Mouse (Mus musculus) forebrain, embryonic 11.5 days (tissue): ENCODE results near the gene Scyl1. TPM values are rescaled to one million over a fixed set of nuclear protein-coding genes. Genes with fewer than 3 reads are reported as not detected.
A peak's percentile ranks its signal among the peaks of the same experiment; 100 is the strongest.
"Not testable (repeated sequence)": the region's sequence is repeated elsewhere in the genome, so short reads cannot be mapped to it uniquely, and the experiment has no call there.

Source experiments
- ATAC-seq: fragments of 200-750 bp; cut with Nextera tagmentation; replicated peaks from 2 replicates; pipeline ENCODE4 v1.8.0; 2017; ENCODE audit warnings: moderate TSS enrichment; ENCODE audit not compliant: low FRiP score
- DNase-seq: peaks from one replicate; pipeline ENCODE4 v3.0.0-alpha.2; 2017; ENCODE audit warnings: low spot score
- H3K27ac ChIP-seq: fragments of 300-500 bp; sonication (generic); 2 replicates; pipeline ENCODE4 v1.5.1; 2014; ENCODE audit warnings: low read depth, low read length
- H3K27me3 ChIP-seq: fragments of 300-500 bp; sonication (generic); 2 replicates; pipeline ENCODE4 v1.6.1; 2014; ENCODE audit warnings: mild to moderate bottlenecking, low read length, mixed read lengths; ENCODE audit not compliant: control insufficient read depth, insufficient read depth
- H3K36me3 ChIP-seq: fragments of 300-500 bp; sonication (generic); 2 replicates; pipeline ENCODE4 v1.6.1; 2014; ENCODE audit warnings: mild to moderate bottlenecking, low read length, moderate library complexity, mixed read lengths; ENCODE audit not compliant: control insufficient read depth, insufficient read depth
- H3K4me1 ChIP-seq: fragments of 300-500 bp; sonication (generic); replicated peaks from 2 replicates; pipeline ENCODE4 v1.6.1; 2014; ENCODE audit warnings: low read length, mixed read lengths; ENCODE audit not compliant: control insufficient read depth, insufficient read depth
- H3K4me2 ChIP-seq: fragments of 300-500 bp; sonication (generic); 2 replicates; pipeline ENCODE4 v1.6.1; 2014; ENCODE audit warnings: low read depth, mild to moderate bottlenecking, low read length, moderate library complexity, mixed read lengths; ENCODE audit not compliant: severe bottlenecking
- H3K4me3 ChIP-seq: fragments of 300-500 bp; sonication (generic); 2 replicates; pipeline ENCODE4 v1.5.1; 2014; ENCODE audit warnings: low read depth, low read length
- H3K9ac ChIP-seq: fragments of 300-500 bp; sonication (generic); 2 replicates; pipeline ENCODE4 v1.6.1; 2014; ENCODE audit warnings: low read length
- H3K9me3 ChIP-seq: fragments of 300-500 bp; sonication (generic); 2 replicates; pipeline ENCODE4 v1.6.1; 2016; ENCODE audit warnings: low read length, mixed read lengths; ENCODE audit not compliant: control insufficient read depth
- WGBS: fragments of 180-500 bp; shearing (Covaris S2); extraction: QIAGEN DNeasy Blood & Tissue Kit; methylation state at CpG from one replicate; pipeline ENCODE4 v1.1.7; 2014; 5-methylcytosine and 5-hydroxymethylcytosine counted together
- polyA plus RNA-seq: library from polyadenylated mRNA; unstranded; fragments of >200 nt; fragmentation: Nextera tagmentation; extraction: Ambion mirVana; gene quantifications from 2 replicates; pipeline ENCODE4 v1.2.1, GENCODE M21; 2014

The Scyl1 gene
- 65.2 and 66.3 TPM in 2 replicates for polyA plus RNA-seq

GRCm38 (mm10) chr19:5770925-5771860 is at the start of gene Scyl1:
Gene Scyl1 (minus strand): TSS chr19:5771419.
- Histone ChIP-seq H3K9ac (peak within 1 kb of the TSS; percentile 78), H3K9me3 (no peaks in the 10 kb centered on the region), H3K27me3 (no peaks in the 10 kb centered on the region), H3K36me3 (no peaks in the 10 kb centered on the region), H3K4me2 (peak within 1 kb of the TSS; percentile 73), H3K4me3 (peak within 1 kb of the TSS; percentile 62), H3K4me1 (peaks cover 5% of the 10 kb centered on the region), H3K27ac (peak within 1 kb of the TSS; percentile 28; the same call in 1 of the 2 replicates)
- DNase-seq (peak; percentile 96), ATAC-seq (peak; percentile 96)
- 1% methylated on average over 64 of the region's 64 CpGs for WGBS

GRCm38 (mm10) chr19:5819549-5819948 is 48.3 kb upstream of the Scyl1 start:
- H3K4me3 ChIP-seq: no peak overlapping the region
- H3K9me3 ChIP-seq: no peaks in the 10 kb centered on the region
- no peak overlapping the region for H3K4me2 ChIP-seq
- WGBS: 52% methylated on average over 12 of the region's 12 CpGs
- H3K27ac ChIP-seq: no peak overlapping the region
- peaks cover 5% of the 10 kb centered on the region; the same call in 1 of the 2 replicates for H3K4me1 ChIP-seq
- H3K36me3 ChIP-seq: no peaks in the 10 kb centered on the region
- DNase-seq (no peak), ATAC-seq (no peak)
- H3K27me3 ChIP-seq: no peaks in the 10 kb centered on the region
- no peak overlapping the region for H3K9ac ChIP-seq

- no peak overlapping the region for H3K4me3 ChIP-seq
- no peak overlapping the region for H3K9ac ChIP-seq
- H3K4me1 ChIP-seq: peaks cover 5% of the 10 kb centered on the region; the same call in 1 of the 2 replicates
- no peaks in the 10 kb centered on the region for H3K27me3 ChIP-seq
- no peaks in the 10 kb centered on the region for H3K36me3 ChIP-seq
- DNase-seq (no peak), ATAC-seq (no peak)
- H3K9me3 ChIP-seq: no peaks in the 10 kb centered on the region
- H3K27ac ChIP-seq: no peak overlapping the region
- H3K4me2 ChIP-seq: no peak overlapping the region
- 84% methylated on average over 6 of the region's 6 CpGs for whole genome bisulfite sequencing
Observed at GRCm38 (mm10) chr19:5818590-5818977, 47.4 kb upstream of the Scyl1 start.

GRCm38 (mm10) chr19:5817703-5818589 is 46.7 kb upstream of the Scyl1 start:
- Histone ChIP-seq H3K4me2 (peak overlapping the region; percentile 38; the same call in 1 of the 2 replicates), H3K9me3 (no peaks in the 10 kb centered on the region), H3K27ac (no peak overlapping the region), H3K4me3 (no peak overlapping the region; the same call in 1 of the 2 replicates), H3K9ac (peak overlapping the region; percentile 49), H3K27me3 (no peaks in the 10 kb centered on the region), H3K4me1 (no peaks in the 10 kb centered on the region; the same call in 1 of the 2 replicates), H3K36me3 (no peaks in the 10 kb centered on the region)
- 22% methylated on average over 21 of the region's 21 CpGs for WGBS
- ATAC-seq (peak; percentile 61; the same call in 1 of the 2 replicates), DNase-seq (peak; percentile 89)

GRCm38 (mm10) chr19:5815928-5816327 is 44.7 kb upstream of the Scyl1 start:
- Histone ChIP-seq H3K27me3 (no peaks in the 10 kb centered on the region), H3K36me3 (no peaks in the 10 kb centered on the region), H3K4me1 (peaks cover 7% of the 10 kb centered on the region; the same call in 1 of the 2 replicates), H3K4me3 (no peak overlapping the region), H3K4me2 (no peak overlapping the region), H3K9me3 (no peaks in the 10 kb centered on the region), H3K27ac (no peak overlapping the region), H3K9ac (no peak overlapping the region)
- DNase-seq (no peak), ATAC-seq (no peak)
- WGBS: 69% methylated on average over 4 of the region's 4 CpGs

- 91% methylated on average over 7 of the region's 7 CpGs for whole genome bisulfite sequencing
- Histone ChIP-seq H3K27ac (no peak overlapping the region), H3K9ac (no peak overlapping the region), H3K4me2 (no peak overlapping the region), H3K36me3 (no peaks in the 10 kb centered on the region), H3K4me1 (peaks cover 12% of the 10 kb centered on the region; the same call in 1 of the 2 replicates), H3K9me3 (no peaks in the 10 kb centered on the region), H3K27me3 (no peaks in the 10 kb centered on the region), H3K4me3 (no peak overlapping the region)
- ATAC-seq: no peak
- DNase-seq: no peak
Observed at GRCm38 (mm10) chr19:5815010-5815409, 43.8 kb upstream of the Scyl1 start.

- 38% methylated on average over 1 of the region's 1 CpGs for WGBS
- H3K9me3 ChIP-seq, H3K36me3 ChIP-seq, DNase-seq, H3K4me2 ChIP-seq, ATAC-seq, H3K27ac ChIP-seq, H3K9ac ChIP-seq, H3K4me3 ChIP-seq, H3K27me3 ChIP-seq: not testable (repeated sequence)
- H3K4me1 ChIP-seq: peaks cover 14% of the 10 kb centered on the region; the same call in 1 of the 2 replicates
Observed at GRCm38 (mm10) chr19:5814048-5814447, 42.8 kb upstream of the Scyl1 start.

- H3K4me3 ChIP-seq: no peak overlapping the region
- H3K4me1 ChIP-seq: peaks cover 14% of the 10 kb centered on the region; the same call in 1 of the 2 replicates
- no peaks in the 10 kb centered on the region for H3K36me3 ChIP-seq
- no peaks in the 10 kb centered on the region for H3K27me3 ChIP-seq
- no peak overlapping the region for H3K27ac ChIP-seq
- no peak overlapping the region for H3K4me2 ChIP-seq
- DNase-seq (no peak), ATAC-seq (no peak)
- 88% methylated on average over 3 of the region's 3 CpGs for WGBS
- H3K9ac ChIP-seq: no peak overlapping the region
- no peaks in the 10 kb centered on the region for H3K9me3 ChIP-seq
Observed at GRCm38 (mm10) chr19:5813567-5813966, 42.3 kb upstream of the Scyl1 start.
